Mouse (Mus musculus): Measurements from ENCODE around the gene Tbc1d22a. TPM values are rescaled to one million over a fixed set of nuclear protein-coding genes. Genes with fewer than 3 reads are reported as not detected.

Tbc1d22a gene
- polyA plus RNA-seq, 1 experiment: 39.8 TPM

- Histone ChIP-seq H3K4me1 (ENCODE audit: control insufficient read depth, insufficient read depth, low read length) (peaks cover 37% of the 10 kb centered on the region), H3K4me3 (ENCODE audit: insufficient read depth, low read length) (no peak overlapping the region), H3K27ac (ENCODE audit: insufficient read depth, low read depth, low read length) (no peak overlapping the region)
- TF ChIP-seq POLR2A (IDR thresholded peaks at IDR 0.05; ENCODE audit: borderline replicate concordance, low read depth, low read length) (no peak), CTCF (IDR thresholded peaks at IDR 0.05; ENCODE audit: low read depth, low read length) (no peak)
These were observed 71.0 kb downstream of the Tbc1d22a start for GRCm38 (mm10) chr15:86285296-86285695.

GRCm38 (mm10) chr15:86290074-86290473, 75.8 kb downstream of the Tbc1d22a start:
- Histone ChIP-seq H3K4me1 (ENCODE audit: control insufficient read depth, insufficient read depth, low read length) (peaks cover 41% of the 10 kb centered on the region), H3K4me3 (ENCODE audit: insufficient read depth, low read length) (no peak overlapping the region), H3K27ac (ENCODE audit: insufficient read depth, low read depth, low read length) (no peak overlapping the region)
- TF ChIP-seq CTCF (IDR thresholded peaks at IDR 0.05; ENCODE audit: low read depth, low read length) (no peak), POLR2A (IDR thresholded peaks at IDR 0.05; ENCODE audit: borderline replicate concordance, low read depth, low read length) (no peak)

GRCm38 (mm10) chr15:86292288-86292687, 78.0 kb downstream of the Tbc1d22a start:
- no peak overlapping the region for H3K4me3 ChIP-seq (ENCODE audit: insufficient read depth, low read length)
- no peak for TF ChIP-seq POLR2A (IDR thresholded peaks at IDR 0.05; ENCODE audit: borderline replicate concordance, low read depth, low read length)
- no peak for TF ChIP-seq CTCF (IDR thresholded peaks at IDR 0.05; ENCODE audit: low read depth, low read length)
- peaks cover 35% of the 10 kb centered on the region for H3K4me1 ChIP-seq (ENCODE audit: control insufficient read depth, insufficient read depth, low read length)
- H3K27ac ChIP-seq (ENCODE audit: insufficient read depth, low read depth, low read length): peak overlapping the region; percentile 82

GRCm38 (mm10) chr15:86294426-86294825, 80.2 kb downstream of the Tbc1d22a start:
- H3K4me3 ChIP-seq (ENCODE audit: insufficient read depth, low read length): no peak overlapping the region
- TF ChIP-seq CTCF (IDR thresholded peaks at IDR 0.05; ENCODE audit: low read depth, low read length) (no peak), POLR2A (IDR thresholded peaks at IDR 0.05; ENCODE audit: borderline replicate concordance, low read depth, low read length) (no peak)
- H3K27ac ChIP-seq (ENCODE audit: insufficient read depth, low read depth, low read length): no peak overlapping the region
- peaks cover 35% of the 10 kb centered on the region for H3K4me1 ChIP-seq (ENCODE audit: control insufficient read depth, insufficient read depth, low read length)

GRCm38 (mm10) chr15:86295722-86296288, 81.5 kb downstream of the Tbc1d22a start:
- H3K27ac ChIP-seq (ENCODE audit: insufficient read depth, low read depth, low read length): no peak overlapping the region
- TF ChIP-seq CTCF (IDR thresholded peaks at IDR 0.05; ENCODE audit: low read depth, low read length): no peak
- TF ChIP-seq POLR2A (IDR thresholded peaks at IDR 0.05; ENCODE audit: borderline replicate concordance, low read depth, low read length): no peak
- H3K4me3 ChIP-seq (ENCODE audit: insufficient read depth, low read length): no peak overlapping the region
- peaks cover 32% of the 10 kb centered on the region for H3K4me1 ChIP-seq (ENCODE audit: control insufficient read depth, insufficient read depth, low read length)

GRCm38 (mm10) chr15:86297281-86297680, 83.0 kb downstream of the Tbc1d22a start:
- Histone ChIP-seq H3K4me1 (ENCODE audit: control insufficient read depth, insufficient read depth, low read length) (peaks cover 18% of the 10 kb centered on the region), H3K27ac (ENCODE audit: insufficient read depth, low read depth, low read length) (no peak overlapping the region), H3K4me3 (ENCODE audit: insufficient read depth, low read length) (no peak overlapping the region)
- no peak for TF ChIP-seq CTCF (IDR thresholded peaks at IDR 0.05; ENCODE audit: low read depth, low read length)
- TF ChIP-seq POLR2A (IDR thresholded peaks at IDR 0.05; ENCODE audit: borderline replicate concordance, low read depth, low read length): no peak

- no peak for TF ChIP-seq CTCF (IDR thresholded peaks at IDR 0.05; ENCODE audit: low read depth, low read length)
- no peak for TF ChIP-seq POLR2A (IDR thresholded peaks at IDR 0.05; ENCODE audit: borderline replicate concordance, low read depth, low read length)
- H3K4me1 ChIP-seq (ENCODE audit: control insufficient read depth, insufficient read depth, low read length): no peaks in the 10 kb centered on the region
These were observed 89.6 kb downstream of the Tbc1d22a start for GRCm38 (mm10) chr15:86303876-86304275.

GRCm38 (mm10) chr15:86304861-86305260, 90.6 kb downstream of the Tbc1d22a start:
- TF ChIP-seq CTCF (IDR thresholded peaks at IDR 0.05; ENCODE audit: low read depth, low read length) (no peak), POLR2A (IDR thresholded peaks at IDR 0.05; ENCODE audit: borderline replicate concordance, low read depth, low read length) (no peak)
- Histone ChIP-seq H3K27ac (ENCODE audit: insufficient read depth, low read depth, low read length) (no peak overlapping the region), H3K4me1 (ENCODE audit: control insufficient read depth, insufficient read depth, low read length) (no peaks in the 10 kb centered on the region), H3K4me3 (ENCODE audit: insufficient read depth, low read length) (no peak overlapping the region)

More at GRCm38 (mm10) chr15:86303876-86304275, 89.6 kb downstream of the Tbc1d22a start:
- H3K4me3 ChIP-seq (ENCODE audit: insufficient read depth, low read length): no peak overlapping the region
- no peak overlapping the region for H3K27ac ChIP-seq (ENCODE audit: insufficient read depth, low read depth, low read length)

GRCm38 (mm10) chr15:86305290-86305689, 91.0 kb downstream of the Tbc1d22a start:
- TF ChIP-seq CTCF (IDR thresholded peaks at IDR 0.05; ENCODE audit: low read depth, low read length) (no peak), POLR2A (IDR thresholded peaks at IDR 0.05; ENCODE audit: borderline replicate concordance, low read depth, low read length) (no peak)
- no peak overlapping the region for H3K4me3 ChIP-seq (ENCODE audit: insufficient read depth, low read length)
- no peaks in the 10 kb centered on the region for H3K4me1 ChIP-seq (ENCODE audit: control insufficient read depth, insufficient read depth, low read length)
- H3K27ac ChIP-seq (ENCODE audit: insufficient read depth, low read depth, low read length): no peak overlapping the region

- Histone ChIP-seq H3K27ac (ENCODE audit: insufficient read depth, low read depth, low read length) (no peak overlapping the region), H3K4me1 (ENCODE audit: control insufficient read depth, insufficient read depth, low read length) (no peaks in the 10 kb centered on the region), H3K4me3 (ENCODE audit: insufficient read depth, low read length) (no peak overlapping the region)
- no peak for TF ChIP-seq CTCF (IDR thresholded peaks at IDR 0.05; ENCODE audit: low read depth, low read length)
These were observed 95.1 kb downstream of the Tbc1d22a start for GRCm38 (mm10) chr15:86309213-86309829.

Data from bone marrow macrophage, adult 2 months (primary cell).